Mouse (Mus musculus) embryonic facial prominence, embryonic 10.5 days (tissue): ENCODE data around the gene Ncam1. TPM values are rescaled to one million over a fixed set of nuclear protein-coding genes. Genes with fewer than 3 reads are reported as not detected.

Source experiments
- DNase-seq: peaks from one replicate; pipeline ENCODE4 v3.0.0-alpha.2; 2017; ENCODE audit warnings: low spot score
- H3K27ac ChIP-seq: fragments of 300-500 bp; sonication (generic); replicated peaks from 2 replicates; pipeline ENCODE4 v1.5.1; 2016; ENCODE audit warnings: mild to moderate bottlenecking
- H3K27me3 ChIP-seq: fragments of 300-500 bp; sonication (generic); replicated peaks from 2 replicates; pipeline ENCODE4 v1.6.1; 2016; ENCODE audit warnings: low read depth, mild to moderate bottlenecking; ENCODE audit not compliant: poor library complexity, severe bottlenecking
- H3K36me3 ChIP-seq: fragments of 300-500 bp; sonication (generic); replicated peaks from 2 replicates; pipeline ENCODE4 v1.6.1; 2016; ENCODE audit warnings: mild to moderate bottlenecking, moderate library complexity
- H3K4me1 ChIP-seq: fragments of 300-500 bp; sonication (generic); 2 replicates; pipeline ENCODE4 v1.6.1; 2016
- H3K4me3 ChIP-seq: fragments of 300-500 bp; sonication (generic); 2 replicates; pipeline ENCODE4 v1.5.1; 2016; ENCODE audit warnings: mild to moderate bottlenecking, moderate library complexity
- H3K9me3 ChIP-seq: fragments of 300-500 bp; sonication (generic); 2 replicates; pipeline ENCODE4 v1.6.1; 2016; ENCODE audit warnings: mild to moderate bottlenecking
- WGBS: fragments of 180-500 bp; shearing (Covaris S2); methylation state at CpG from one replicate; pipeline ENCODE4 v1.1.7; 2016; 5-methylcytosine and 5-hydroxymethylcytosine counted together
- polyA plus RNA-seq: library from polyadenylated mRNA; unstranded; fragments of >200 nt; fragmentation: Nextera tagmentation; extraction: Ambion mirVana; gene quantifications from 2 replicates; pipeline ENCODE4 v1.2.1, GENCODE M21; 2016

Ncam1 gene
- polyA plus RNA-seq, 1 experiment from 2014 or later, result 39.1 TPM

- H3K4me3 ChIP-seq, result no peak overlapping the region
- H3K27me3 ChIP-seq, result peaks cover 24% of the 10 kb centered on the region
- WGBS, result 86% methylated on average over 4 of the region's 4 CpGs
- H3K4me1 ChIP-seq, result peaks cover 20% of the 10 kb centered on the region
- no peaks in the 10 kb centered on the region for H3K36me3 ChIP-seq
- H3K9me3 ChIP-seq, result no peaks in the 10 kb centered on the region
- H3K27ac ChIP-seq, result no peak overlapping the region
- DNase-seq, result no peak
These were observed 308.1 kb downstream of the Ncam1 start for GRCm38 (mm10) chr9:49490609-49491008.

- H3K4me3 ChIP-seq, result 0 out of 2 replicates have a peak overlapping the region, but pooled peaks have one; percentile 13
- DNase-seq, result peak; percentile 86
- H3K27ac ChIP-seq, result no peak overlapping the region
- 39% methylated on average over 16 of the region's 16 CpGs for WGBS
- no peaks in the 10 kb centered on the region for H3K36me3 ChIP-seq
- peaks cover 24% of the 10 kb centered on the region for H3K27me3 ChIP-seq
- H3K4me1 ChIP-seq, result peaks cover 21% of the 10 kb centered on the region
- H3K9me3 ChIP-seq, result no peaks in the 10 kb centered on the region
These were observed 309.5 kb downstream of the Ncam1 start for GRCm38 (mm10) chr9:49488912-49489895.

GRCm38 (mm10) chr9:49488258-49488657, 310.5 kb downstream of the Ncam1 start:
- Histone ChIP-seq H3K4me1 (peaks cover 22% of the 10 kb centered on the region), H3K27me3 (peaks cover 24% of the 10 kb centered on the region), H3K4me3 (no peak overlapping the region), H3K27ac (no peak overlapping the region), H3K9me3 (no peaks in the 10 kb centered on the region), H3K36me3 (no peaks in the 10 kb centered on the region)
- no peak for DNase-seq
- 79% methylated on average over 7 of the region's 7 CpGs for WGBS

GRCm38 (mm10) chr9:49487657-49487943, 311.1 kb downstream of the Ncam1 start:
- WGBS, result 84% methylated on average over 6 of the region's 6 CpGs
- H3K4me3 ChIP-seq, result no peak overlapping the region
- peaks cover 25% of the 10 kb centered on the region for H3K4me1 ChIP-seq
- H3K36me3 ChIP-seq, result no peaks in the 10 kb centered on the region
- no peak for DNase-seq
- no peaks in the 10 kb centered on the region for H3K9me3 ChIP-seq
- H3K27ac ChIP-seq, result no peak overlapping the region
- H3K27me3 ChIP-seq, result peaks cover 24% of the 10 kb centered on the region

- H3K36me3 ChIP-seq, result no peaks in the 10 kb centered on the region
- H3K27me3 ChIP-seq, result peaks cover 24% of the 10 kb centered on the region
- no peak for DNase-seq
- 72% methylated on average over 9 of the region's 9 CpGs for WGBS
- H3K4me1 ChIP-seq, result peaks cover 25% of the 10 kb centered on the region
- no peak overlapping the region for H3K27ac ChIP-seq
- no peaks in the 10 kb centered on the region for H3K9me3 ChIP-seq
- H3K4me3 ChIP-seq, result peak overlapping the region; percentile 75; the same call in 1 of the 2 replicates
These were observed 311.7 kb downstream of the Ncam1 start for GRCm38 (mm10) chr9:49486805-49487656.

- no peaks in the 10 kb centered on the region for H3K9me3 ChIP-seq
- peak within 1 kb of the TSS; percentile 75 for H3K4me3 ChIP-seq
- H3K4me1 ChIP-seq, result peaks cover 25% of the 10 kb centered on the region
- WGBS, result under 1% methylated on average over 18 of the region's 18 CpGs
- peaks cover 24% of the 10 kb centered on the region for H3K27me3 ChIP-seq
- H3K27ac ChIP-seq, result peak within 1 kb of the TSS; percentile 78
- peak; percentile 88 for DNase-seq
- H3K36me3 ChIP-seq, result no peaks in the 10 kb centered on the region
These were observed 312.8 kb downstream of the Ncam1 start, which contains the start of gene Ttc12 for GRCm38 (mm10) chr9:49485892-49486311. TSS of gene Ttc12 (minus strand) at chr9:49486225.

- peak overlapping the region; percentile 78 for H3K27ac ChIP-seq
- no peaks in the 10 kb centered on the region for H3K9me3 ChIP-seq
- 5% methylated on average over 21 of the region's 21 CpGs for WGBS
- H3K4me3 ChIP-seq, result peak overlapping the region; percentile 75
- H3K4me1 ChIP-seq, result peaks cover 25% of the 10 kb centered on the region
- no peaks in the 10 kb centered on the region for H3K36me3 ChIP-seq
- peaks cover 24% of the 10 kb centered on the region for H3K27me3 ChIP-seq
- DNase-seq, result peak; percentile 59
These were observed 313.4 kb downstream of the Ncam1 start for GRCm38 (mm10) chr9:49485250-49485891.

GRCm38 (mm10) chr9:49483316-49483715, 315.4 kb downstream of the Ncam1 start:
- WGBS, result 31% methylated on average over 10 of the region's 10 CpGs
- Histone ChIP-seq H3K4me3 (peak overlapping the region; percentile 39), H3K4me1 (peaks cover 22% of the 10 kb centered on the region), H3K9me3 (no peaks in the 10 kb centered on the region), H3K27me3 (peaks cover 19% of the 10 kb centered on the region), H3K27ac (no peak overlapping the region), H3K36me3 (no peaks in the 10 kb centered on the region)
- DNase-seq, result peak; percentile 21

- DNase-seq, result no peak
- no peaks in the 10 kb centered on the region for H3K4me1 ChIP-seq
- H3K36me3 ChIP-seq, result no peaks in the 10 kb centered on the region
- H3K4me3 ChIP-seq, result no peak overlapping the region
- 69% methylated on average over 11 of the region's 11 CpGs for WGBS
- H3K27ac ChIP-seq, result no peak overlapping the region
- no peaks in the 10 kb centered on the region for H3K27me3 ChIP-seq
- peaks cover 1% of the 10 kb centered on the region; the same call in 1 of the 2 replicates for H3K9me3 ChIP-seq
These were observed 326.6 kb downstream of the Ncam1 start for GRCm38 (mm10) chr9:49472126-49472525.

GRCm38 (mm10) chr9:49470946-49471345, 327.8 kb downstream of the Ncam1 start:
- Histone ChIP-seq H3K36me3 (no peaks in the 10 kb centered on the region), H3K4me1 (no peaks in the 10 kb centered on the region), H3K27me3 (no peaks in the 10 kb centered on the region), H3K9me3 (no peaks in the 10 kb centered on the region), H3K4me3 (no peak overlapping the region), H3K27ac (no peak overlapping the region)
- WGBS, result 93% methylated on average over 6 of the region's 6 CpGs
- DNase-seq, result no peak

- Histone ChIP-seq H3K27me3 (no peaks in the 10 kb centered on the region), H3K4me1 (no peaks in the 10 kb centered on the region), H3K27ac (no peak overlapping the region), H3K9me3 (no peaks in the 10 kb centered on the region), H3K4me3 (no peak overlapping the region), H3K36me3 (no peaks in the 10 kb centered on the region)
- WGBS, result 93% methylated on average over 19 of the region's 19 CpGs
- DNase-seq, result no peak
These were observed 328.7 kb downstream of the Ncam1 start for GRCm38 (mm10) chr9:49470006-49470405.

GRCm38 (mm10) chr9:49456136-49456535, 342.6 kb downstream of the Ncam1 start:
- WGBS, result 91% methylated on average over 3 of the region's 3 CpGs
- Histone ChIP-seq H3K36me3 (no peaks in the 10 kb centered on the region), H3K27me3 (no peaks in the 10 kb centered on the region)

More at GRCm38 (mm10) chr9:49456136-49456535, 342.6 kb downstream of the Ncam1 start:
- DNase-seq, result no peak
- Histone ChIP-seq H3K4me1 (peaks cover 8% of the 10 kb centered on the region; the same call in 1 of the 2 replicates), H3K4me3 (no peak overlapping the region), H3K9me3 (no peaks in the 10 kb centered on the region), H3K27ac (no peak overlapping the region)
